Mouse (Mus musculus) neural tube, embryonic 12.5 days (tissue): ENCODE measurements around the gene Bnc1. TPM values are rescaled to one million over a fixed set of nuclear protein-coding genes. Genes with fewer than 3 reads are reported as not detected.

ENCODE experiments used
- ATAC-seq: fragments of 200-750 bp; cut with Nextera tagmentation; 2 replicates; pipeline ENCODE4 v1.8.0; 2017; ENCODE audit warnings: low read depth, mild to moderate bottlenecking, moderate TSS enrichment, moderate library complexity; ENCODE audit not compliant: low FRiP score
- H3K27ac ChIP-seq: fragments of 300-500 bp; sonication (generic); 2 replicates; pipeline ENCODE4 v1.5.1; 2016
- H3K27me3 ChIP-seq: fragments of 300-500 bp; sonication (generic); replicated peaks from 2 replicates; pipeline ENCODE4 v1.6.1; 2016; ENCODE audit warnings: mild to moderate bottlenecking
- H3K36me3 ChIP-seq: fragments of 300-500 bp; sonication (generic); 2 replicates; pipeline ENCODE4 v1.6.1; 2016; ENCODE audit warnings: mild to moderate bottlenecking
- H3K4me1 ChIP-seq: fragments of 300-500 bp; sonication (generic); 2 replicates; pipeline ENCODE4 v1.6.1; 2016
- H3K4me2 ChIP-seq: fragments of 300-500 bp; sonication (generic); replicated peaks from 2 replicates; pipeline ENCODE4 v1.6.1; 2016; ENCODE audit warnings: mild to moderate bottlenecking
- H3K4me3 ChIP-seq: fragments of 300-500 bp; sonication (generic); 2 replicates; pipeline ENCODE4 v1.5.1; 2016
- H3K9ac ChIP-seq: fragments of 300-500 bp; sonication (generic); 2 replicates; pipeline ENCODE4 v1.6.1; 2016; ENCODE audit warnings: mild to moderate bottlenecking
- H3K9me3 ChIP-seq: fragments of 300-500 bp; sonication (generic); 2 replicates; pipeline ENCODE4 v1.6.1; 2016; ENCODE audit warnings: mild to moderate bottlenecking
- WGBS: fragments of 180-500 bp; shearing (Covaris S2); methylation state at CpG from one replicate; pipeline ENCODE4 v1.1.7; 2016; 5-methylcytosine and 5-hydroxymethylcytosine counted together
- polyA plus RNA-seq: library from polyadenylated mRNA; unstranded; fragments of >200 nt; fragmentation: Nextera tagmentation; extraction: Ambion mirVana; gene quantifications from 2 replicates; pipeline ENCODE4 v1.2.1, GENCODE M21; 2016

Gene Bnc1
- polyA plus RNA-seq, 1 experiment from 2014 or later = 2.4 TPM

DNA sequence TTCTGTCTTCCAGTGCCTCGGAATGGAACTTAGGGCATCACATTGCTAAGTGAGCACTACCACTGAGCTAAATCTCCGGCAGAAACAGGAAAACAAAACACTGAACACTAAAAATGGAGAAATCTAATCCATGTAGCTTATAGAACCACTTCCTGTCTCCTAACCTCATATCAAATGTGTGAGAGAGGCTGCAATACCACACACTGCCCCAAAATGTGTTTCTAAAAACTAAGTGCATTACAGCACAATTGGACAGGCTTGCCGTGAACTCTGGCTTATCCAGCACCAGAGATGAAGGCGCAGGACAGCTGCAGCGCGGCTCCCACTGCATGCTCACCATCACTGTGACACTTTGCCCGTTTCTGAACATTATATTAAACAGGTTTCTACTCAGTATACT lies 63.1 kb downstream of the Bnc1 start:
- Histone ChIP-seq H3K4me3 (no peak overlapping the region), H3K4me2 (no peak overlapping the region), H3K27ac (no peak overlapping the region), H3K27me3 (no peaks in the 10 kb centered on the region), H3K9ac (no peak overlapping the region), H3K4me1 (peaks cover 15% of the 10 kb centered on the region), H3K9me3 (no peaks in the 10 kb centered on the region), H3K36me3 (no peaks in the 10 kb centered on the region)
- 81% methylated on average over 7 of the region's 7 CpGs for WGBS
- ATAC-seq = no peak

DNA sequence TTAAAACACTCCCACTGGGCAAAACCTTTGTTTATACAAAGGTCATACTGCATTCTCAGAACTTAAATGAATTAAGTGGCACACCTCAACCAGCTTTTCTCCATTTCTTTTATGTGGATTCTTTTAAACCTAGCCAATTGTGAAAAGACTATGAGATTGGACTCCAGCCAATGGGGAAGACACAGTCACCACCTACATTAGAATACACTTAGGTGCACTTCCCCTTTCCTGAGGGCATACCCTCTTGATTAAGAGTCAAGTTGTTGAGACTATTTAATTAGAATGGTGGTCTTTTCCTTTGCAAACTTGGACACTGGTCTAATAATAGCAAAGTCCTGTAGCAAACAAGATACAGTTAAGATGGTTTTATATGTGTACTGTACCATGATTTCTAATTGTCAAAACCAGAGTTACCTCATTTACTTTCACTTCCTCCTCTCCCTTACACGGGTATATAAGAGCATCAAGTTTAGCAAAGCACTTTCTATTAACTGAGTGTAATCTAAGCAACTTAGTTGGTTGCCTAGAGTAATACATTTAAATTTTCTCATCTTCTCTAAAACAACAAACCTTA lies 70.6 kb downstream of the Bnc1 start:
- no peak for ATAC-seq
- Histone ChIP-seq H3K27me3 (no peaks in the 10 kb centered on the region), H3K4me1 (no peaks in the 10 kb centered on the region), H3K4me3 (no peak overlapping the region), H3K9me3 (no peaks in the 10 kb centered on the region), H3K4me2 (no peak overlapping the region), H3K27ac (no peak overlapping the region), H3K36me3 (no peaks in the 10 kb centered on the region), H3K9ac (no peak overlapping the region)
- WGBS = 93% methylated on average over 1 of the region's 1 CpGs

DNA sequence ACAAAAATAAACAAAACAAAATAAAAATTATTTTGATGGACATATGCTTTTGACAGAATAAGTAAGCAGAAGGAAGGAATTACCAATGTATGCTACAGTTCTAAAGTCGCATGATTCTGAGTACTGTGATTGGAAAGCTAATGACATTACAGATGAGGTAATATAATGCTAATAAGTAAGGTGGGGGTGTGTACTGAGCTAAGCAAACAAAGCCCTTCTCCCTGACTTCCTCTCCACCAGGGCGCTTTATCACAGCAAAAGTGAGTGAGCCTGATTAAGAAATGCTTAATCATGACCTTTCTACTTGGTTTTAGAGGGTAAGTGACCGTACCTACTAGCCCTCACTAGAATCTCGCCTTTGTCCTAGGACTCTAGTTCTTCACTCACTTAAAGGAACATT lies 71.8 kb downstream of the Bnc1 start:
- ATAC-seq = no peak

DNA sequence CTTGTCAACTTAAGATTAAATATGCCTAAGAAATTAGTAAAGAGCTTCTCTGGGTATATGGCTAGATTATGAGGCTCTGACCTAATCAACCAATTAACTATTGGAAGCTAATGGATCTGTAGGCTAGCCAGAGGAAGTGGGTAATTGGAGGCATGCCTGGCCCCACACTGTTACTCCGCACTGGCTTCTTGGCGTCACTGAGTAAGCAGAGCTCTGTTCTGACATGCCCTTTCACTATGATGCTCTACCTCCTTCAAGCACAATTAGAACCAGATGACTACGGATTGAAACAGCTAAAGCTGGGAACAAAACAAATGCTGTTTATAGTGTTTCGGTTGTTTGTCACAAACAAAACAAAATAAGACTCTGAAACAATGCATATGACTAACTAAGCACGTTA lies 73.8 kb downstream of the Bnc1 start:
- ATAC-seq = no peak
- WGBS = 64% methylated on average over 5 of the region's 5 CpGs
- Histone ChIP-seq H3K27ac (no peak overlapping the region), H3K4me2 (no peak overlapping the region), H3K9me3 (no peaks in the 10 kb centered on the region), H3K9ac (no peak overlapping the region), H3K4me1 (no peaks in the 10 kb centered on the region), H3K27me3 (no peaks in the 10 kb centered on the region), H3K36me3 (no peaks in the 10 kb centered on the region), H3K4me3 (no peak overlapping the region)

More for the DNA sequence above, 71.8 kb downstream of the Bnc1 start:
- Histone ChIP-seq H3K4me1 (no peaks in the 10 kb centered on the region), H3K9me3 (no peaks in the 10 kb centered on the region), H3K27ac (no peak overlapping the region), H3K27me3 (no peaks in the 10 kb centered on the region), H3K4me3 (no peak overlapping the region), H3K9ac (no peak overlapping the region), H3K36me3 (no peaks in the 10 kb centered on the region), H3K4me2 (no peak overlapping the region)
- WGBS = 80% methylated on average over 4 of the region's 4 CpGs

Other genes starting within 250 kb of the Bnc1 start
- gene Ramac, start 229.4 kb downstream of the Bnc1 start, polyA plus RNA-seq = 110 and 112 TPM in 2 replicates
- gene 3110040N11Rik, start 202.8 kb downstream of the Bnc1 start, polyA plus RNA-seq = 40.0 and 41.7 TPM in 2 replicates
- 102 and 108 TPM in 2 replicates for gene Btbd1, start 162.9 kb downstream of the Bnc1 start, polyA plus RNA-seq
- not detected in 2 replicates for gene Gm10160, start 136.5 kb downstream of the Bnc1 start, polyA plus RNA-seq
- gene Tm6sf1, start 133.3 kb downstream of the Bnc1 start, polyA plus RNA-seq = 14.5 and 16.6 TPM in 2 replicates
- gene Hdgfl3, start 57.8 kb downstream of the Bnc1 start, polyA plus RNA-seq = 57.1 and 57.4 TPM in 2 replicates
- 36.0 and 36.7 TPM in 2 replicates for gene Sh3gl3, start 181.5 kb upstream of the Bnc1 start, polyA plus RNA-seq